Mouse (Mus musculus): Measurements from ENCODE around the gene Dzip1. TPM values are rescaled to one million over a fixed set of nuclear protein-coding genes. Genes with fewer than 3 reads are reported as not detected.

Gene Dzip1
- polyA plus RNA-seq, 1 experiment from 2014 or later: 20.7 TPM

- peaks cover 94% of the 10 kb centered on the region for H3K36me3 ChIP-seq
- WGBS: 89% methylated on average over 18 of the region's 18 CpGs
- H3K9me3 ChIP-seq (replicated peaks): no peaks in the 10 kb centered on the region
- H3K4me3 ChIP-seq: no peak overlapping the region
- no peaks in the 10 kb centered on the region for H3K4me1 ChIP-seq
- no peak for DNase-seq (ENCODE audit: low spot score)
- H3K27me3 ChIP-seq (ENCODE audit: low read depth, poor library complexity, severe bottlenecking): no peaks in the 10 kb centered on the region
- H3K27ac ChIP-seq: no peak overlapping the region
Observed at GRCm38 (mm10) chr14:118883344-118884249, 41.7 kb downstream of the Dzip1 start.

- Histone ChIP-seq H3K4me1 (peaks cover 28% of the 10 kb centered on the region), H3K27me3 (ENCODE audit: low read depth, poor library complexity, severe bottlenecking) (no peaks in the 10 kb centered on the region), H3K27ac (no peak overlapping the region), H3K4me3 (no peak overlapping the region), H3K9me3 (replicated peaks) (no peaks in the 10 kb centered on the region), H3K36me3 (peaks cover 84% of the 10 kb centered on the region)
- no peak for DNase-seq (ENCODE audit: low spot score)
- 88% methylated on average over 10 of the region's 10 CpGs for WGBS
Observed at GRCm38 (mm10) chr14:118880696-118881095, 44.6 kb downstream of the Dzip1 start.

- H3K27me3 ChIP-seq (ENCODE audit: low read depth, poor library complexity, severe bottlenecking): no peaks in the 10 kb centered on the region
- no peaks in the 10 kb centered on the region for H3K9me3 ChIP-seq (replicated peaks)
- 0 out of 2 replicates have a peak overlapping the region, but pooled peaks have one; percentile 22 for H3K27ac ChIP-seq
- no peak overlapping the region for H3K4me3 ChIP-seq
- 88% methylated on average over 11 of the region's 11 CpGs for WGBS
- H3K4me1 ChIP-seq: peaks cover 41% of the 10 kb centered on the region
- H3K36me3 ChIP-seq: peaks cover 62% of the 10 kb centered on the region
- DNase-seq (ENCODE audit: low spot score): no peak
Observed at GRCm38 (mm10) chr14:118878346-118878910, 46.8 kb downstream of the Dzip1 start.

GRCm38 (mm10) chr14:118874786-118875415 is 50.4 kb downstream of the Dzip1 start:
- H3K4me1 ChIP-seq: peaks cover 45% of the 10 kb centered on the region
- peaks cover 33% of the 10 kb centered on the region for H3K36me3 ChIP-seq
- 75% methylated on average over 10 of the region's 10 CpGs for WGBS

GRCm38 (mm10) chr14:118874126-118874525 is 51.1 kb downstream of the Dzip1 start:
- 97% methylated on average over 4 of the region's 4 CpGs for WGBS
- Histone ChIP-seq H3K4me3 (no peak overlapping the region), H3K27ac (no peak overlapping the region), H3K36me3 (peaks cover 25% of the 10 kb centered on the region), H3K27me3 (ENCODE audit: low read depth, poor library complexity, severe bottlenecking) (no peaks in the 10 kb centered on the region), H3K9me3 (replicated peaks) (no peaks in the 10 kb centered on the region), H3K4me1 (peaks cover 45% of the 10 kb centered on the region)
- no peak for DNase-seq (ENCODE audit: low spot score)

More at GRCm38 (mm10) chr14:118874786-118875415, 50.4 kb downstream of the Dzip1 start:
- Histone ChIP-seq H3K27ac (no peak overlapping the region), H3K9me3 (replicated peaks) (no peaks in the 10 kb centered on the region), H3K4me3 (no peak overlapping the region), H3K27me3 (ENCODE audit: low read depth, poor library complexity, severe bottlenecking) (no peaks in the 10 kb centered on the region)
- DNase-seq (ENCODE audit: low spot score): no peak

- Histone ChIP-seq H3K27me3 (ENCODE audit: low read depth, poor library complexity, severe bottlenecking) (0 out of 2 replicates have a peak, but pooled peaks cover 9% of the 10 kb centered on the region), H3K36me3 (0 out of 2 replicates have a peak, but pooled peaks cover 2% of the 10 kb centered on the region), H3K4me1 (peaks cover 13% of the 10 kb centered on the region), H3K4me3 (no peak overlapping the region), H3K9me3 (replicated peaks) (no peaks in the 10 kb centered on the region), H3K27ac (no peak overlapping the region)
- no peak for DNase-seq (ENCODE audit: low spot score)
- 95% methylated on average over 6 of the region's 6 CpGs for WGBS
Observed at GRCm38 (mm10) chr14:118869712-118870111, 55.5 kb downstream of the Dzip1 start.

GRCm38 (mm10) chr14:118868102-118868724 is 57.0 kb downstream of the Dzip1 start:
- no peaks in the 10 kb centered on the region for H3K36me3 ChIP-seq
- no peaks in the 10 kb centered on the region for H3K9me3 ChIP-seq (replicated peaks)
- 0 out of 2 replicates have a peak, but pooled peaks cover 15% of the 10 kb centered on the region for H3K27me3 ChIP-seq (ENCODE audit: low read depth, poor library complexity, severe bottlenecking)
- WGBS: 86% methylated on average over 13 of the region's 13 CpGs
- DNase-seq (ENCODE audit: low spot score): no peak
- peaks cover 9% of the 10 kb centered on the region for H3K4me1 ChIP-seq
- H3K27ac ChIP-seq: no peak overlapping the region
- H3K4me3 ChIP-seq: no peak overlapping the region

GRCm38 (mm10) chr14:118867366-118867765 is 57.9 kb downstream of the Dzip1 start:
- H3K36me3 ChIP-seq: no peaks in the 10 kb centered on the region
- H3K9me3 ChIP-seq (replicated peaks): no peaks in the 10 kb centered on the region
- no peak overlapping the region for H3K27ac ChIP-seq
- DNase-seq (ENCODE audit: low spot score): no peak
- H3K27me3 ChIP-seq (ENCODE audit: low read depth, poor library complexity, severe bottlenecking): 0 out of 2 replicates have a peak, but pooled peaks cover 15% of the 10 kb centered on the region
- 68% methylated on average over 6 of the region's 6 CpGs for whole genome bisulfite sequencing
- peaks cover 10% of the 10 kb centered on the region for H3K4me1 ChIP-seq
- no peak overlapping the region for H3K4me3 ChIP-seq

GRCm38 (mm10) chr14:118866014-118866811 is 59.0 kb downstream of the Dzip1 start:
- Histone ChIP-seq H3K27me3 (ENCODE audit: low read depth, poor library complexity, severe bottlenecking) (0 out of 2 replicates have a peak, but pooled peaks cover 15% of the 10 kb centered on the region), H3K9me3 (replicated peaks) (no peaks in the 10 kb centered on the region), H3K4me3 (no peak overlapping the region), H3K27ac (no peak overlapping the region), H3K36me3 (no peaks in the 10 kb centered on the region), H3K4me1 (peaks cover 8% of the 10 kb centered on the region; the same call in 1 of the 2 replicates)
- no peak for DNase-seq (ENCODE audit: low spot score)
- 76% methylated on average over 10 of the region's 10 CpGs for WGBS

GRCm38 (mm10) chr14:118864905-118865304 is 60.4 kb downstream of the Dzip1 start:
- H3K4me1 ChIP-seq: peaks cover 8% of the 10 kb centered on the region; the same call in 1 of the 2 replicates
- H3K27me3 ChIP-seq (ENCODE audit: low read depth, poor library complexity, severe bottlenecking): 0 out of 2 replicates have a peak, but pooled peaks cover 15% of the 10 kb centered on the region
- H3K9me3 ChIP-seq (replicated peaks): no peaks in the 10 kb centered on the region
- H3K27ac ChIP-seq: no peak overlapping the region
- no peak overlapping the region for H3K4me3 ChIP-seq
- H3K36me3 ChIP-seq: no peaks in the 10 kb centered on the region
- 70% methylated on average over 4 of the region's 4 CpGs for whole genome bisulfite sequencing
- no peak for DNase-seq (ENCODE audit: low spot score)

GRCm38 (mm10) chr14:118862253-118862652 is 63.0 kb downstream of the Dzip1 start:
- Histone ChIP-seq H3K4me3 (no peak overlapping the region), H3K4me1 (peaks cover 26% of the 10 kb centered on the region), H3K36me3 (no peaks in the 10 kb centered on the region), H3K9me3 (replicated peaks) (no peaks in the 10 kb centered on the region), H3K27me3 (ENCODE audit: low read depth, poor library complexity, severe bottlenecking) (peaks cover 20% of the 10 kb centered on the region), H3K27ac (no peak overlapping the region)
- WGBS: 63% methylated on average over 7 of the region's 7 CpGs
- DNase-seq (ENCODE audit: low spot score): no peak

- Histone ChIP-seq H3K4me3 (no peak overlapping the region), H3K27me3 (ENCODE audit: low read depth, poor library complexity, severe bottlenecking) (peaks cover 36% of the 10 kb centered on the region), H3K9me3 (replicated peaks) (no peaks in the 10 kb centered on the region), H3K27ac (no peak overlapping the region), H3K36me3 (no peaks in the 10 kb centered on the region), H3K4me1 (peaks cover 47% of the 10 kb centered on the region)
- 20% methylated on average over 6 of the region's 6 CpGs for WGBS
- no peak for DNase-seq (ENCODE audit: low spot score)
Observed at GRCm38 (mm10) chr14:118858318-118858717, 66.9 kb downstream of the Dzip1 start.

Measured in limb, embryonic 10.5 days (tissue).